Mouse (Mus musculus): ENCODE results near the gene Gpr3. TPM values are rescaled to one million over a fixed set of nuclear protein-coding genes. Genes with fewer than 3 reads are reported as not detected.

The Gpr3 gene
- polyA plus RNA-seq, 1 experiment from 2014 or later: 0.32 TPM

DNA sequence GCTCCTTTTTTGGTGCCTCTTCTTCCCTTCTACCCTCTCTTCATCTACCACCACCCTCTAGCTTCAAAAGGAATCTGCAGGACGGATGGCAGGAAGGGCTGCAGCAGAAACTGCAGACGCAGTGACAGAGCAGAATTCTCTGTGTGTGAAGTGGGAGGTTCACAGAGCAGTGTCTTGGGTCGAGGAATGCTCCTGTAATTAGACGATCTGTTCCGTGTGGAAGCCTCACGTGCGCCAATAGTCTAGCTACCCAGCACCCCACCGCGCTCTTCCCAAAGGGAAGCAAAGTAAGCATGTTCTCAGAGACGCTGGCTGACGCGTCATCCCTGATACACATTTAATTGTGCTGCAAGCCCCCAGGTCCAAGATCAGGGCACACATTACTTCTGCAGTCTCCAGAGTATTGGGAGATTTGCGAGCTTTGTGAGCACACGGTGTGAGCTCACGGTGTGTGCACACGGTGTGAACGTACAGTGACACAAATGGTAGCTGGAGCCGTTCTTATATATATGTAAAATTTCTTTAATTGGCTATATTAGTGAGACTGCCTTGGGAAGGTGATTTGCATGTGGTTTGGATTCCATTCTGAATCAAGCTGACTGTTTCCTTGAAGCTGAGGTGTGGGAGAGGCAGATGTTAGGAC, 35.5 kb downstream of the Gpr3 start:
- no peaks in the 10 kb centered on the region for H3K9me3 ChIP-seq
- H3K4me3 ChIP-seq: no peak overlapping the region
- H3K9ac ChIP-seq: peak overlapping the region; percentile 21; the same call in 1 of the 2 replicates
- H3K27ac ChIP-seq: peak overlapping the region; percentile 49
- no peaks in the 10 kb centered on the region for H3K27me3 ChIP-seq
- H3K4me1 ChIP-seq: peaks cover 31% of the 10 kb centered on the region
- 68% methylated on average over 18 of the region's 18 CpGs for WGBS
- no peak for ATAC-seq (ENCODE audit: low FRiP score, low read depth)
- H3K36me3 ChIP-seq: peaks cover 41% of the 10 kb centered on the region
- no peak overlapping the region; the same call in 1 of the 2 replicates for H3K4me2 ChIP-seq (replicated peaks)

GRCm38 (mm10) chr4:133175998-133176760, 36.2 kb downstream of the Gpr3 start:
- Histone ChIP-seq H3K9me3 (no peaks in the 10 kb centered on the region), H3K4me2 (replicated peaks) (no peak overlapping the region; the same call in 1 of the 2 replicates), H3K9ac (no peak overlapping the region; the same call in 1 of the 2 replicates), H3K4me1 (peaks cover 33% of the 10 kb centered on the region), H3K36me3 (peaks cover 40% of the 10 kb centered on the region), H3K27me3 (no peaks in the 10 kb centered on the region), H3K27ac (peak overlapping the region; percentile 49), H3K4me3 (no peak overlapping the region)
- WGBS: 29% methylated on average over 14 of the region's 14 CpGs
- ATAC-seq (ENCODE audit: low FRiP score, low read depth): peak; percentile 19; the same call in 1 of the 2 replicates

DNA sequence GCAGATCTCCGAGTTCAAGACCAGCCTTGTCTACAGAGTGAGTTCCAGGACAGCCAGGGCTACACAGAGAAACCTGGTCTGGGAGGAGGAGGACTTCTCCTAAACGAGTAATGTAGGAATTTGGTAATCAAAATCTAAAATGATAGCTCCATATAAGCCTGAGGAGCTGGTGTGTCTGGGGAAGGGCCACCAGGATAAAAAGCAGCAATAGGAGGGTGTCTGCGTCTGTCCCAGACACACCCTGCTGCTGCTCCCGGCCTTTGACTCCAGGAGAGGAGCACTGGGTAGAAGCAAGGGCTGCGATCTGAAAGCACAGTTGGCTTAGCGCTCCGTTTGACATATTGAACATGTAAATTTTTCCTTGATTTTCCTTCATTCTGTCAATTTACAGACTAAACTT, 37.1 kb downstream of the Gpr3 start:
- Histone ChIP-seq H3K4me3 (no peak overlapping the region), H3K36me3 (peaks cover 36% of the 10 kb centered on the region), H3K27me3 (no peaks in the 10 kb centered on the region), H3K9ac (no peak overlapping the region), H3K4me1 (peaks cover 40% of the 10 kb centered on the region), H3K9me3 (no peaks in the 10 kb centered on the region), H3K27ac (peak overlapping the region; percentile 6; the same call in 1 of the 2 replicates), H3K4me2 (replicated peaks) (no peak overlapping the region)
- ATAC-seq (ENCODE audit: low FRiP score, low read depth): no peak
- 84% methylated on average over 7 of the region's 7 CpGs for WGBS

DNA sequence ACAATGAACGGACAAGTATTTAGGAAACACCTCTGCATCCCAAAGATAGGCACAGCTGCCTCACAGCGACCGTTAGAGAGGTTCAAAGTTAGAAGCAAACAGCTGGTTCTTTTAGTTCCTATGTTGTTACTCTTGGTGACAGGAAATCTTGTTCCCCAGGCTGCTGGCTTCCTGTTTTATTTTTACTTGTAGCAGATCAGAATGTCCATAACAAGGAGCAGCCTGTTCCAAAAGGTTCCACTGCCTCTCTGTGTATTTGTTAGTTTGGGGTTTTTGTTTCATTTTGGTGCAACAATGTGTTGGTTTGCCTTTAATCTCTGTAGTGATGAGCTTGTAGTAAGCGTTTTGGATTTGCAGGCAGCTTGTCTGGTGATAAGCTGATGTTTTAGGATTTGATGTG, 38.0 kb downstream of the Gpr3 start:
- Histone ChIP-seq H3K27ac (peak overlapping the region; percentile 15; the same call in 1 of the 2 replicates), H3K4me1 (peaks cover 48% of the 10 kb centered on the region), H3K9me3 (no peaks in the 10 kb centered on the region), H3K4me3 (no peak overlapping the region), H3K9ac (no peak overlapping the region), H3K36me3 (peaks cover 28% of the 10 kb centered on the region), H3K4me2 (replicated peaks) (no peak overlapping the region), H3K27me3 (no peaks in the 10 kb centered on the region)
- WGBS: 59% methylated on average over 4 of the region's 4 CpGs
- ATAC-seq (ENCODE audit: low FRiP score, low read depth): no peak

DNA sequence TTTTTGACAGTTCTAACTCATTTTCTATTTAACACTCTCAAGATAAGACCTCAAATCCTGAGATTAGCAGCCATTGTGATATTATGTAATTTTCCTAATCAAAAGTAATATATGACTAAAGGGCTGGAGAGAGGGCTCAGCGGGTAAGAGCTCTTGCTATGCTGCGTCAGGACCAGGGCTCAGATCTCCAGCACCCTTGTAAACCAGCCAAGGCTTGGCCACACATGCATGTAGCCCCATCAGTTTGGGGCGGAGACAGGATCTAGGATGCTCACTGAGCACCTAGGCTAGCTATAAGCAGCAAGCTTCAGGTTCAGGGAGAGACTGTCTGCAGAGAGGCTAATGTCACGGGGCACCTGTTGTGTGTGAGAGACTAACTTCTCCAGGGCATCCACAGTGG, 39.9 kb downstream of the Gpr3 start:
- 95% methylated on average over 4 of the region's 4 CpGs for WGBS
- no peak for ATAC-seq (ENCODE audit: low FRiP score, low read depth)

GRCm38 (mm10) chr4:133170616-133171015, 41.7 kb downstream of the Gpr3 start:
- Histone ChIP-seq H3K9ac (no peak overlapping the region), H3K4me3 (no peak overlapping the region), H3K27ac (no peak overlapping the region; the same call in 1 of the 2 replicates), H3K9me3 (no peaks in the 10 kb centered on the region), H3K4me1 (peaks cover 33% of the 10 kb centered on the region), H3K36me3 (peaks cover 14% of the 10 kb centered on the region), H3K27me3 (no peaks in the 10 kb centered on the region), H3K4me2 (replicated peaks) (no peak overlapping the region)
- no peak for ATAC-seq (ENCODE audit: low FRiP score, low read depth)

More for the DNA sequence above, 39.9 kb downstream of the Gpr3 start:
- Histone ChIP-seq H3K4me1 (peaks cover 50% of the 10 kb centered on the region), H3K36me3 (peaks cover 13% of the 10 kb centered on the region), H3K4me2 (replicated peaks) (no peak overlapping the region), H3K27me3 (no peaks in the 10 kb centered on the region), H3K27ac (no peak overlapping the region), H3K9ac (no peak overlapping the region), H3K9me3 (no peaks in the 10 kb centered on the region), H3K4me3 (no peak overlapping the region)

- Histone ChIP-seq H3K36me3 (peaks cover 14% of the 10 kb centered on the region), H3K4me2 (replicated peaks) (no peak overlapping the region), H3K27me3 (no peaks in the 10 kb centered on the region), H3K4me3 (no peak overlapping the region), H3K4me1 (peaks cover 29% of the 10 kb centered on the region), H3K9me3 (no peaks in the 10 kb centered on the region), H3K9ac (no peak overlapping the region), H3K27ac (no peak overlapping the region; the same call in 1 of the 2 replicates)
- ATAC-seq (ENCODE audit: low FRiP score, low read depth): no peak
- WGBS: 72% methylated on average over 3 of the region's 3 CpGs
Observed at GRCm38 (mm10) chr4:133170056-133170524, 42.2 kb downstream of the Gpr3 start.

GRCm38 (mm10) chr4:133169237-133170055, 42.9 kb downstream of the Gpr3 start:
- Histone ChIP-seq H3K27ac (no peak overlapping the region), H3K4me2 (replicated peaks) (no peak overlapping the region), H3K9ac (no peak overlapping the region), H3K36me3 (peaks cover 19% of the 10 kb centered on the region), H3K27me3 (no peaks in the 10 kb centered on the region), H3K9me3 (no peaks in the 10 kb centered on the region), H3K4me1 (peaks cover 28% of the 10 kb centered on the region), H3K4me3 (no peak overlapping the region)
- ATAC-seq (ENCODE audit: low FRiP score, low read depth): no peak
- WGBS: 87% methylated on average over 10 of the region's 10 CpGs

DNA sequence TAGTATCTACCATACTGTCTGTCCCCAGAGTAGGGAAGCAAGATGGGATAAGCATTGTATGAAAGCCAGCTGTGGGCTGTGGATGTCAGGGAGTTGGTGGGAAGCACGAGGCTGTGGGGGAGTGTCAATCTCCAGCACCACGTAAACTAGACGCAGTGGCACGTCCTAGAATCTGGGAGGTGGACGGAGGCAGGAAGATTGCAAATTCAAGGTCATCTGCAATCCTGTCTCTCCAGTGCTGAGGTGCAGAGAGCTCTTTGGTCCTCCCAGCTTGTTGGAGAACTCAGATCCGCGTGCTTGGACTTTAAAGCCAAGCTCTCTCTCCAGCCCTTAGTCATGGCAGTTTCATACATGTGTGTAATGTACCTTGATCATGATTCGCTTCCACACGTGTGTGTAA, 45.6 kb downstream of the Gpr3 start:
- H3K4me3 ChIP-seq: no peak overlapping the region
- no peak overlapping the region for H3K27ac ChIP-seq
- H3K4me2 ChIP-seq (replicated peaks): no peak overlapping the region
- peaks cover 23% of the 10 kb centered on the region for H3K36me3 ChIP-seq
- no peak for ATAC-seq (ENCODE audit: low FRiP score, low read depth)
- H3K4me1 ChIP-seq: peaks cover 17% of the 10 kb centered on the region
- no peak overlapping the region for H3K9ac ChIP-seq
- 84% methylated on average over 9 of the region's 9 CpGs for WGBS
- H3K9me3 ChIP-seq: no peaks in the 10 kb centered on the region
- H3K27me3 ChIP-seq: no peaks in the 10 kb centered on the region

GRCm38 (mm10) chr4:133162196-133162595, 50.1 kb downstream of the Gpr3 start:
- Histone ChIP-seq H3K4me2 (replicated peaks) (no peak overlapping the region), H3K27me3 (no peaks in the 10 kb centered on the region), H3K9ac (no peak overlapping the region), H3K4me3 (no peak overlapping the region), H3K4me1 (0 out of 2 replicates have a peak, but pooled peaks cover 7% of the 10 kb centered on the region), H3K36me3 (peaks cover 27% of the 10 kb centered on the region), H3K27ac (no peak overlapping the region), H3K9me3 (no peaks in the 10 kb centered on the region)
- no peak for ATAC-seq (ENCODE audit: low FRiP score, low read depth)
- WGBS: 73% methylated on average over 6 of the region's 6 CpGs

DNA sequence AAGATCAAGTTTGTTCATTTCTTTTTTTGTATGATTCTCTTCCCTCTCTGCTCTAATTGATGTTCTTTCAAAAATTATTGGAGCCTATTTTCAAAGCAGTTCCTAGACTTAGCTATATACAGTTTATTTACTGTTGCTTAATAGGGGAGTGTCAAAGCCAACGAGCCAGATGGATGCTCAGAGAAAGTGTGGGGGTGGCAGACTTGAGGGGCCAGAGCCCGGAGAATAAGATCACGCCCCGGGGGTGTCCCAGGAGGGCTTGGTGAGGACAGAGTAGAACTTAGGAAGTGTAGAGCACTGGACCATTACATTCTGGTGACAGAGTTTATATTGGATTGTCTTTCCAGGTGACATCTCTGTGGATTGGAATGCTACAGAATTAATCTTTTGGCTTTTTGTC, 51.5 kb downstream of the Gpr3 start:
- Histone ChIP-seq H3K4me3 (no peak overlapping the region), H3K27ac (no peak overlapping the region), H3K9ac (no peak overlapping the region), H3K4me1 (0 out of 2 replicates have a peak, but pooled peaks cover 7% of the 10 kb centered on the region), H3K36me3 (peaks cover 25% of the 10 kb centered on the region), H3K27me3 (no peaks in the 10 kb centered on the region), H3K9me3 (no peaks in the 10 kb centered on the region), H3K4me2 (replicated peaks) (no peak overlapping the region)
- ATAC-seq (ENCODE audit: low FRiP score, low read depth): no peak
- 70% methylated on average over 4 of the region's 4 CpGs for WGBS

GRCm38 (mm10) chr4:133160211-133160610, 52.1 kb downstream of the Gpr3 start:
- no peaks in the 10 kb centered on the region for H3K9me3 ChIP-seq
- H3K27ac ChIP-seq: no peak overlapping the region
- no peaks in the 10 kb centered on the region for H3K27me3 ChIP-seq
- ATAC-seq (ENCODE audit: low FRiP score, low read depth): no peak
- H3K4me3 ChIP-seq: no peak overlapping the region
- H3K36me3 ChIP-seq: peaks cover 26% of the 10 kb centered on the region
- 84% methylated on average over 8 of the region's 8 CpGs for WGBS
- H3K4me2 ChIP-seq (replicated peaks): no peak overlapping the region
- H3K4me1 ChIP-seq: 0 out of 2 replicates have a peak, but pooled peaks cover 7% of the 10 kb centered on the region
- H3K9ac ChIP-seq: no peak overlapping the region
